Mouse (Mus musculus) stomach, embryonic 16.5 days (tissue): ENCODE data around the gene Gm20509. TPM values are rescaled to one million over a fixed set of nuclear protein-coding genes. Genes with fewer than 3 reads are reported as not detected.

ENCODE experiments used
- ATAC-seq: fragments of 200-750 bp; cut with Nextera tagmentation; 2 replicates; pipeline ENCODE4 v1.8.0; 2017; ENCODE audit warnings: moderate number of reproducible peaks, moderate TSS enrichment; ENCODE audit not compliant: insufficient read depth, low FRiP score
- H3K27ac ChIP-seq: fragments of 300-500 bp; sonication (generic); 2 replicates; pipeline ENCODE4 v1.5.1; 2014; ENCODE audit warnings: low read length
- H3K27me3 ChIP-seq: fragments of 300-500 bp; sonication (generic); 2 replicates; pipeline ENCODE4 v1.6.1; 2014; ENCODE audit warnings: low read length, control low read depth, mixed read lengths; ENCODE audit not compliant: control insufficient read depth, insufficient read depth
- H3K36me3 ChIP-seq: fragments of 300-500 bp; sonication (generic); 2 replicates; pipeline ENCODE4 v1.6.1; 2014; ENCODE audit warnings: low read length; ENCODE audit not compliant: control insufficient read depth, insufficient read depth
- H3K4me1 ChIP-seq: fragments of 300-500 bp; sonication (generic); 2 replicates; pipeline ENCODE4 v1.6.1; 2014; ENCODE audit warnings: low read length, control low read depth, mixed read lengths; ENCODE audit not compliant: control insufficient read depth, insufficient read depth
- H3K4me2 ChIP-seq: fragments of 300-500 bp; sonication (generic); 2 replicates; pipeline ENCODE4 v1.6.1; 2014; ENCODE audit warnings: low read depth, low read length, mixed read lengths
- H3K4me3 ChIP-seq: fragments of 300-500 bp; sonication (generic); replicated peaks from 2 replicates; pipeline ENCODE4 v1.5.1; 2014; ENCODE audit warnings: mild to moderate bottlenecking, low read length
- H3K9ac ChIP-seq: fragments of 300-500 bp; sonication (generic); 2 replicates; pipeline ENCODE4 v1.6.1; 2014; ENCODE audit warnings: low read length
- H3K9me3 ChIP-seq: fragments of 300-500 bp; sonication (generic); replicated peaks from 2 replicates; pipeline ENCODE4 v1.6.1; 2016; ENCODE audit warnings: low read length, control low read depth; ENCODE audit not compliant: control insufficient read depth
- WGBS: fragments of 180-500 bp; shearing (Covaris S2); extraction: QIAGEN DNeasy Blood & Tissue Kit; methylation state at CpG from one replicate; pipeline ENCODE4 v1.1.7; 2014; 5-methylcytosine and 5-hydroxymethylcytosine counted together
- polyA plus RNA-seq: library from polyadenylated mRNA; unstranded; fragments of >200 nt; fragmentation: Nextera tagmentation; extraction: Ambion mirVana; gene quantifications from 2 replicates; pipeline ENCODE4 v1.2.1, GENCODE M21; 2015

Gene Gm20509
- polyA plus RNA-seq, 1 experiment from 2014 or later = not detected

GRCm38 (mm10) chr9:73090121-73090520 is 12.1 kb upstream of the Gm20509 start:
- H3K36me3 ChIP-seq = no peaks in the 10 kb centered on the region
- ATAC-seq = no peak
- H3K9ac ChIP-seq = no peak overlapping the region
- peak overlapping the region; percentile 76 for H3K27ac ChIP-seq
- no peaks in the 10 kb centered on the region for H3K27me3 ChIP-seq
- peaks cover 7% of the 10 kb centered on the region; the same call in 1 of the 2 replicates for H3K4me1 ChIP-seq
- WGBS = 82% methylated on average over 10 of the region's 10 CpGs
- no peaks in the 10 kb centered on the region for H3K9me3 ChIP-seq
- no peak overlapping the region for H3K4me2 ChIP-seq
- no peak overlapping the region for H3K4me3 ChIP-seq

- WGBS = 0% methylated on average over 1 of the region's 1 CpGs
- peaks cover 3% of the 10 kb centered on the region; the same call in 1 of the 2 replicates for H3K4me1 ChIP-seq
- no peak overlapping the region for H3K4me2 ChIP-seq
- H3K9me3 ChIP-seq = no peaks in the 10 kb centered on the region
- no peak for ATAC-seq
- no peak overlapping the region for H3K4me3 ChIP-seq
- H3K9ac ChIP-seq = no peak overlapping the region
- H3K27me3 ChIP-seq = no peaks in the 10 kb centered on the region
- H3K27ac ChIP-seq = no peak overlapping the region
- no peaks in the 10 kb centered on the region for H3K36me3 ChIP-seq
Measured at GRCm38 (mm10) chr9:73091747-73092146, 10.5 kb upstream of the Gm20509 start.

GRCm38 (mm10) chr9:73094580-73094979 is 7.7 kb upstream of the Gm20509 start:
- no peaks in the 10 kb centered on the region for H3K27me3 ChIP-seq
- 24% methylated on average over 17 of the region's 17 CpGs for WGBS
- H3K4me3 ChIP-seq = no peak overlapping the region
- H3K36me3 ChIP-seq = no peaks in the 10 kb centered on the region
- no peak overlapping the region; the same call in none of the 2 replicates for H3K4me2 ChIP-seq
- peak; percentile 85 for ATAC-seq
- no peaks in the 10 kb centered on the region for H3K4me1 ChIP-seq
- H3K9me3 ChIP-seq = no peaks in the 10 kb centered on the region
- no peak overlapping the region for H3K27ac ChIP-seq
- no peak overlapping the region for H3K9ac ChIP-seq

GRCm38 (mm10) chr9:73097898-73098297 is 4.4 kb upstream of the Gm20509 start:
- ATAC-seq = no peak
- Histone ChIP-seq H3K36me3 (no peaks in the 10 kb centered on the region), H3K9ac (no peak overlapping the region), H3K4me1 (no peaks in the 10 kb centered on the region), H3K27me3 (peaks cover 6% of the 10 kb centered on the region; the same call in 1 of the 2 replicates), H3K27ac (no peak overlapping the region), H3K4me3 (no peak overlapping the region), H3K9me3 (no peaks in the 10 kb centered on the region), H3K4me2 (no peak overlapping the region)
- WGBS = 66% methylated on average over 2 of the region's 2 CpGs

GRCm38 (mm10) chr9:73101536-73101935 is 734 bp upstream of the Gm20509 start, which contains the start of gene Khdc3:
Gene Khdc3 (plus strand): TSS chr9:73101836.
- H3K4me1 ChIP-seq = no peaks in the 10 kb centered on the region
- no peak for ATAC-seq
- no peak within 1 kb of the TSS for H3K4me2 ChIP-seq
- no peaks in the 10 kb centered on the region for H3K36me3 ChIP-seq
- no peak within 1 kb of the TSS for H3K9ac ChIP-seq
- no peak within 1 kb of the TSS for H3K4me3 ChIP-seq
- no peaks in the 10 kb centered on the region for H3K9me3 ChIP-seq
- no peak within 1 kb of the TSS for H3K27ac ChIP-seq
- 85% methylated on average over 5 of the region's 5 CpGs for WGBS
- H3K27me3 ChIP-seq = peaks cover 6% of the 10 kb centered on the region; the same call in 1 of the 2 replicates

DNA sequence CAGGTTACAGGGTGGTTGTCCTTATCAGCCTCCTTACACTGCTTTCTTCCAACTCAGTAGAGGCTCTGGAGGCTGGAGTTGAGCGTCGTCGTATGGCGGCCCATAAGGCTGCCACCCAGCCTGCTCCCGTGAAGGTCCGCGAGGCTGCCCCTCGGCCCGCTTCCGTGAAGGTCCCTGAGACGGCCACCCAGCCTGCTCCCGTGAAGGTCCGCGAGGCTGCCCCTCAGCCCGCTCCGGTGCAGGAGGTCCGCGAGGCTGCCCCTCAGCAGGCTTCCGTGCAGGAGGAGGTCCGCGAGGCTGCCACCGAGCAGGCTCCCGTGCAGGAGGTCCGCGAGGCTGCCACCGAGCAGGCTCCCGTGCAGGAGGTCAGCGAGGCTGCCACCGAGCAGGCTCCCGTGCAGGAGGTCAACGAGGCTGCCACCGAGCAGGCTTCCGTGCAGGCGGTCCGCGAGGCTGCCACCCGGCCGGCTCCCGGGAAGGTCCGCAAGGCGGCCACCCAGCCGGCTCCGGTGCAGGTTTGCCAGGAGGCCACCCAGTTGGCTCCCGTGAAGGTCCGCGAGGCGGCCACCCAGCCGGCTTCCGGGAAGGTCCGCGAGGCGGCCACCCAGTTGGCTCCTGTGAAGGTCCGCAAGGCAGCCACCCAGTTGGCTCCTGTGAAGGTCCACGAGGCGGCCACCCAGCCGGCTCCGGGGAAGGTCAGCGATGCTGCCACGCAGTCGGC is 1.0 kb downstream of the Gm20509 start:
- H3K4me2 ChIP-seq = peak overlapping the region; percentile 97
- peak; percentile 52 for ATAC-seq
- H3K9ac ChIP-seq = peak overlapping the region; percentile 78
- WGBS = 4% methylated on average over 60 of the region's 60 CpGs
- no peaks in the 10 kb centered on the region for H3K9me3 ChIP-seq
- H3K4me1 ChIP-seq = no peaks in the 10 kb centered on the region
- H3K36me3 ChIP-seq = no peaks in the 10 kb centered on the region
- peak overlapping the region; percentile 49 for H3K4me3 ChIP-seq
- peaks cover 6% of the 10 kb centered on the region; the same call in 1 of the 2 replicates for H3K27me3 ChIP-seq
- H3K27ac ChIP-seq = no peak overlapping the region

GRCm38 (mm10) chr9:73103880-73104198 is 1.6 kb downstream of the Gm20509 start:
- Histone ChIP-seq H3K36me3 (no peaks in the 10 kb centered on the region), H3K4me2 (peak overlapping the region; percentile 97), H3K27me3 (peaks cover 6% of the 10 kb centered on the region; the same call in 1 of the 2 replicates), H3K9me3 (no peaks in the 10 kb centered on the region), H3K4me1 (no peaks in the 10 kb centered on the region), H3K4me3 (peak overlapping the region; percentile 49), H3K27ac (no peak overlapping the region), H3K9ac (peak overlapping the region; percentile 78)
- no peak for ATAC-seq
- WGBS = 29% methylated on average over 5 of the region's 5 CpGs

- 52% methylated on average over 1 of the region's 1 CpGs for WGBS
- H3K4me1 ChIP-seq = no peaks in the 10 kb centered on the region
- H3K27ac ChIP-seq = no peak overlapping the region
- H3K4me2 ChIP-seq = no peak overlapping the region
- H3K9me3 ChIP-seq = no peaks in the 10 kb centered on the region
- no peak overlapping the region for H3K4me3 ChIP-seq
- no peak for ATAC-seq
- H3K36me3 ChIP-seq = no peaks in the 10 kb centered on the region
- peaks cover 6% of the 10 kb centered on the region; the same call in 1 of the 2 replicates for H3K27me3 ChIP-seq
- H3K9ac ChIP-seq = no peak overlapping the region
Measured at GRCm38 (mm10) chr9:73105141-73105540, 2.9 kb downstream of the Gm20509 start.

DNA sequence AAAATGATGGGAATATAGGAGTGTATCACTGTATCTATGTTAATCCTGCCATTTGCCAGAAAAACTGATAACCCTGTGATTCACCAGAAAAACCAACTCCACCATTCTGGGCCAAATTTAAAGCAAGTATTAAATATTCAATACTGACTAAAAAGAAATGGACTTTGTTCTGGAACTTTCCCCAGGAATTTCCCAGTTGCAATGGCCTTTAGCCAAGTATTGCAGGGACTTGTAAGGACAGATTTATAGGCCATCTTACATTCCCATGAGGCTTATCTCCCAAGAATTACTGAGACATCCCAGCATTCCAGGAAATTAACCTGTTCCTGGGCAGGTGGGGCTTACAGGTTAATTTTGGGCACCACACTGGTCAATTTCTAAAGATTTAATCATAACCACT is 3.5 kb downstream of the Gm20509 start:
- H3K4me3 ChIP-seq = no peak overlapping the region
- no peaks in the 10 kb centered on the region for H3K36me3 ChIP-seq
- ATAC-seq = no peak
- peaks cover 6% of the 10 kb centered on the region; the same call in 1 of the 2 replicates for H3K27me3 ChIP-seq
- no peak overlapping the region for H3K4me2 ChIP-seq
- H3K9ac ChIP-seq = no peak overlapping the region
- no peaks in the 10 kb centered on the region for H3K9me3 ChIP-seq
- no peaks in the 10 kb centered on the region for H3K4me1 ChIP-seq
- H3K27ac ChIP-seq = no peak overlapping the region
